Mouse (Mus musculus): ENCODE data around the gene Epn2.

GRCm38 (mm10) chr11:61535530-61535929 lies 44.0 kb downstream of the Epn2 start:
- no peak for TF ChIP-seq POLR2A (IDR thresholded peaks at IDR 0.05; ENCODE audit: low read depth, low read length)
- TF ChIP-seq CTCF (IDR thresholded peaks at IDR 0.05; ENCODE audit: extremely low read depth, insufficient read depth, insufficient read length, insufficient replicate concordance): no peak
